Mouse (Mus musculus) adrenal gland, postnatal 36 days (tissue): ENCODE measurements around the gene Kras. TPM values are rescaled to one million over a fixed set of nuclear protein-coding genes. Genes with fewer than 3 reads are reported as not detected.

Experiments
- DNase-seq, 2 experiments: peaks; one replicate each; pipeline ENCODE4 v3.0.0; 2021; ENCODE audit warnings: mixed read lengths in 1 of 2
- total RNA-seq, 2 experiments: library from RNA; stranded (reverse); gene quantifications; 2 replicates each; pipeline ENCODE4 v1.2.3; 2021

The Kras gene
- total RNA-seq, 2 experiments from 2014 or later, result 41.9 to 54.2 TPM

- no peak for DNase-seq
Measured at GRCm38 (mm10) chr6:145187093-145188088, 62.6 kb downstream of the Kras start.

GRCm38 (mm10) chr6:145186096-145186495 is 63.9 kb downstream of the Kras start:
- DNase-seq, result no peak

GRCm38 (mm10) chr6:145182044-145182443 is 68.0 kb downstream of the Kras start:
- peak; percentile 68 to 73 for DNase-seq

GRCm38 (mm10) chr6:145179665-145180064 is 70.4 kb downstream of the Kras start:
- DNase-seq, result peak; percentile 63 to 73

- no peak for DNase-seq
Measured at GRCm38 (mm10) chr6:145176474-145176873, 73.6 kb downstream of the Kras start.

GRCm38 (mm10) chr6:145175571-145175981 is 74.5 kb downstream of the Kras start:
- peak; percentile 81 to 85 for DNase-seq

GRCm38 (mm10) chr6:145173781-145174191 is 76.3 kb downstream of the Kras start:
- DNase-seq, result peak; percentile 92 to 94

GRCm38 (mm10) chr6:145171892-145172606 is 78.0 kb downstream of the Kras start:
- no peak for DNase-seq

Other genes with a start within 250 kb of the Kras start
- 10 to 100 TPM; 14.2 to 23.4 TPM for gene Bcat1, start 174.1 kb downstream of the Kras start, total RNA-seq
- 1 to 10 TPM; 1.9 to 2.2 TPM for gene Lrmp, start 134.6 kb downstream of the Kras start, total RNA-seq
- gene Casc1, start 39.2 kb downstream of the Kras start, total RNA-seq, result under 1 TPM; 0.33 to 0.63 TPM
- 100 to 1,000 TPM in 1 of 2 experiments, 10 to 100 TPM in 1; 87.3 to 144 TPM for gene Etfrf1, start 39.1 kb downstream of the Kras start, total RNA-seq